Mouse (Mus musculus) spleen, adult 10 weeks (tissue): ENCODE data around the gene Nipsnap3b. TPM values are rescaled to one million over a fixed set of nuclear protein-coding genes. Genes with fewer than 3 reads are reported as not detected.

Experiments
- polyA plus RNA-seq: library from polyadenylated mRNA; stranded (reverse); fragments of 350-450 nt; fragmentation: Illumina TruSeq; extraction: RNeasy Lipid Tissue Mini Kit (QIAGEN cat#74804); gene quantifications from one replicate; pipeline ENCODE4 v1.2.3, GENCODE M21; 2015; ENCODE audit warnings: low replicate concordance; ENCODE audit not compliant: insufficient read depth

Nipsnap3b gene
- polyA plus RNA-seq: 45.1 TPM

GRCm38 (mm10) chr4:53011732-53012361 is at the start of gene Nipsnap3b:
Gene Nipsnap3b (plus strand): TSS chr4:53011880.

DNA sequence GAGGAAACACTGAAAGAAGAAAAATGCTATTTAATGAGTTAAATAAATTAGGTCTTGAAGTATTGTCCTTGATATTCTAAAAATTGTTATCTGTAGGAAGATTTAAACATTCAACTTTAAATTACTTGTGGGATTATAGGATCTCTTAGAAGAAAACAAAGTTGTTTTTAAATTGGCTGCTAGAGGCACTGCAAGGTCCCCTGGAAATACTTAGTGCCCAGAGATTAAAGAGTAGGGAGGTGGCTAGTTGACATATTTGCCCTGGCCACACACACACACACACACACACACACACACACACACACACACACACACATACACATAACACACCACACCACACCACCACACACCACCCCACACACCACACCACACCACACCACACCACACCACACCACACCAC is 47.4 kb upstream of the Nipsnap3b start, which contains the start of gene Olfr270:
Olfr270 (plus strand) TSS at position 301 of the 400 bp plus-strand sequence.

DNA sequence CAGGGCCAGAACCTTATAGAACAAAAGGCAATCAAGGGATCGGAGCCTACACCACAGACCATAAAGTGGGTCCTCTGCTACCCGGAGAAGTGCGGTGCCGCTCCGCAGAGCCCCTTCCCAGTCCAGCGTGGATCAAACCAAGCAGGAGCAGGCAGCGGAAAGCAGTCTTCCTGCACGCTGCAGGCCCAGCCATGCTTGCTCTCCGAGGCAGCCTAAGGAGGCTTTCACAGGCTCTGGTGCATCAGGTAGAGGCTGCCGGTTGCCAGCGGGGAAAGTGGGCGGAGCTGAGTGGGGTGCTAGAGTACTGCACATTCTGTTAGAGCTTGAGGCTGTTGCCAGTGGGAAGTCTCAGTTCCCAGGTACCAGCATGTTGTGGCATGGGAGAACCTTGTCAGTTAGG is 22.4 kb upstream of the Nipsnap3b start, which contains the start of gene Nipsnap3a:
Nipsnap3a (plus strand) TSS at position 25 of the 400 bp plus-strand sequence.

Other genes starting within 250 kb of the Nipsnap3b start
- not detected for gene Olfr275, start 197.3 kb upstream of the Nipsnap3b start, polyA plus RNA-seq
- gene Olfr273, start 152.6 kb upstream of the Nipsnap3b start, polyA plus RNA-seq: not detected
- not detected for gene Olfr272, start 92.7 kb upstream of the Nipsnap3b start, polyA plus RNA-seq
- not detected for gene Olfr270, start 47.3 kb upstream of the Nipsnap3b start, polyA plus RNA-seq
- gene Nipsnap3a, start 22.6 kb upstream of the Nipsnap3b start, polyA plus RNA-seq: not detected
- gene Abca1, start 148.0 kb downstream of the Nipsnap3b start, polyA plus RNA-seq: 51.8 TPM